17 mouse cellular contexts compared by ENCODE assay signal in genomic region chr15:15102185-15102584, GRCm38 (mm10).
"Had no signal": no experiment of that assay in that cellular context is flagged by ENCODE, and none has a peak within 500 bp of the region (broad histone marks: within the 10 kb centered on the region; RNA-seq: fewer than 3 reads in every experiment).

No protein-coding gene starts in this region.

- H3K27me3 ChIP-seq: kidney, embryonic 15.5 days; liver, embryonic 13.5 days; midbrain, embryonic 12.5 days; midbrain, embryonic 15.5 days; neural tube, embryonic 13.5 days had no signal

- H3K4me3 ChIP-seq: kidney, embryonic 15.5 days; left cerebral cortex, adult 2 months; liver, embryonic 13.5 days; midbrain, embryonic 12.5 days; midbrain, embryonic 15.5 days; neural tube, embryonic 13.5 days had no signal

- H3K4me2 ChIP-seq: kidney, embryonic 15.5 days; liver, embryonic 13.5 days; midbrain, embryonic 12.5 days; midbrain, embryonic 15.5 days; neural tube, embryonic 13.5 days had no signal

- H3K36me3 ChIP-seq: kidney, embryonic 15.5 days; liver, embryonic 13.5 days; midbrain, embryonic 12.5 days; midbrain, embryonic 15.5 days; neural tube, embryonic 13.5 days had no signal

- DNase-seq: kidney, adult 2 months; kidney, postnatal 10 days; kidney, postnatal 36 days; layer of hippocampus, postnatal 36 days; liver, embryonic 13.5 days; lung, adult 2 months; lung, postnatal 14 days; lung, postnatal 4 days; retina, postnatal 1 day; right cerebral cortex, postnatal 25 days; thymus, adult 2 months; thymus, postnatal 14 days had no signal
